Mouse (Mus musculus) liver, postnatal 0 days (tissue): ENCODE results near the gene Slc30a4. TPM values are rescaled to one million over a fixed set of nuclear protein-coding genes. Genes with fewer than 3 reads are reported as not detected.
A peak's percentile ranks its signal among the peaks of the same experiment; 100 is the strongest.

Experiments used
- ATAC-seq: fragments of 200-750 bp; cut with Nextera tagmentation; 2 replicates; pipeline ENCODE4 v1.8.0; 2017; ENCODE audit warnings: mild to moderate bottlenecking, moderate library complexity
- DNase-seq: peaks from one replicate; pipeline ENCODE4 v3.0.0-alpha.2; 2016
- H3K27ac ChIP-seq: fragments of 300-500 bp; sonication (generic); 2 replicates; pipeline ENCODE4 v1.5.1; 2014; ENCODE audit warnings: antibody characterized with exemption, moderate library complexity, mild to moderate bottlenecking, low read depth
- H3K27me3 ChIP-seq: fragments of 300-500 bp; sonication (generic); 2 replicates; pipeline ENCODE4 v1.6.1; 2014; ENCODE audit warnings: low read length, control low read depth, mixed read lengths; ENCODE audit not compliant: insufficient read depth
- H3K36me3 ChIP-seq: fragments of 300-500 bp; sonication (generic); replicated peaks from 2 replicates; pipeline ENCODE4 v1.6.1; 2014; ENCODE audit warnings: mild to moderate bottlenecking, control low read depth, low read length, moderate library complexity, mixed read lengths; ENCODE audit not compliant: insufficient read depth
- H3K4me1 ChIP-seq: fragments of 300-500 bp; sonication (generic); 2 replicates; pipeline ENCODE4 v1.6.1; 2014; ENCODE audit warnings: antibody characterized with exemption, mild to moderate bottlenecking, control low read depth; ENCODE audit not compliant: insufficient read depth
- H3K4me2 ChIP-seq: fragments of 300-500 bp; sonication (generic); 2 replicates; pipeline ENCODE4 v1.6.1; 2014; ENCODE audit warnings: low read depth, mild to moderate bottlenecking, low read length, moderate library complexity, mixed read lengths
- H3K4me3 ChIP-seq: fragments of 300-500 bp; sonication (generic); 2 replicates; pipeline ENCODE4 v1.5.1; 2014; ENCODE audit warnings: low read depth, low read length
- H3K9ac ChIP-seq: fragments of 300-500 bp; sonication (generic); replicated peaks from 2 replicates; pipeline ENCODE4 v1.6.1; 2014; ENCODE audit warnings: mild to moderate bottlenecking, moderate library complexity
- H3K9me3 ChIP-seq: fragments of 300-500 bp; sonication (generic); 2 replicates; pipeline ENCODE4 v1.6.1; 2016; ENCODE audit warnings: mild to moderate bottlenecking, control low read depth, low read length, mixed read lengths
- CTCF ChIP-seq: sonication (generic); IDR thresholded peaks from 2 replicates; pipeline ENCODE4 v1.5.1; 2016; ENCODE audit warnings: antibody characterized with exemption, low read depth
- EP300 ChIP-seq: IDR thresholded peaks from 2 replicates; pipeline ENCODE4 v1.6.1; 2016; ENCODE audit warnings: antibody characterized with exemption, low read depth, mild to moderate bottlenecking
- WGBS: fragments of 180-500 bp; shearing (Covaris S2); extraction: QIAGEN DNeasy Blood & Tissue Kit; methylation state at CpG from one replicate; pipeline ENCODE4 v1.1.7; 2014; ENCODE audit not compliant: insufficient replicate concordance; 5-methylcytosine and 5-hydroxymethylcytosine counted together
- polyA plus RNA-seq: library from polyadenylated mRNA; unstranded; fragments of >200 nt; fragmentation: Nextera tagmentation; extraction: Ambion mirVana; gene quantifications from 2 replicates; pipeline ENCODE4 v1.2.1, GENCODE M21; 2015

Gene Slc30a4
- polyA plus RNA-seq, 1 experiment from 2014 or later = 1.7 TPM

- no peaks in the 10 kb centered on the region for H3K4me1 ChIP-seq
- H3K27me3 ChIP-seq = no peaks in the 10 kb centered on the region
- no peak overlapping the region for H3K4me3 ChIP-seq
- no peak overlapping the region for H3K27ac ChIP-seq
- no peak for TF ChIP-seq EP300
- TF ChIP-seq CTCF = no peak
- no peak overlapping the region for H3K9ac ChIP-seq
- DNase-seq = no peak
- WGBS = 71% methylated on average over 6 of the region's 6 CpGs
- H3K4me2 ChIP-seq = no peak overlapping the region
- no peak for ATAC-seq
- no peaks in the 10 kb centered on the region for H3K36me3 ChIP-seq
- peaks cover 6% of the 10 kb centered on the region for H3K9me3 ChIP-seq
Observed at GRCm38 (mm10) chr2:122686665-122687064, 15.8 kb downstream of the Slc30a4 start.

- Histone ChIP-seq H3K4me3 (no peak overlapping the region), H3K9me3 (peaks cover 13% of the 10 kb centered on the region)
- WGBS = 72% methylated on average over 1 of the region's 1 CpGs
Observed at GRCm38 (mm10) chr2:122683641-122684040, 18.8 kb downstream of the Slc30a4 start.

GRCm38 (mm10) chr2:122682520-122682919 is 19.9 kb downstream of the Slc30a4 start:
- DNase-seq (no peak), ATAC-seq (no peak)
- WGBS = 72% methylated on average over 2 of the region's 2 CpGs
- TF ChIP-seq CTCF (no peak), EP300 (no peak)
- H3K9ac ChIP-seq = no peak overlapping the region
- peaks cover 13% of the 10 kb centered on the region for H3K9me3 ChIP-seq
- no peak overlapping the region for H3K4me3 ChIP-seq
- H3K36me3 ChIP-seq = no peaks in the 10 kb centered on the region
- no peaks in the 10 kb centered on the region for H3K4me1 ChIP-seq
- no peak overlapping the region for H3K27ac ChIP-seq
- no peaks in the 10 kb centered on the region for H3K27me3 ChIP-seq
- no peak overlapping the region for H3K4me2 ChIP-seq

More at GRCm38 (mm10) chr2:122683641-122684040, 18.8 kb downstream of the Slc30a4 start:
- Histone ChIP-seq H3K27me3 (no peaks in the 10 kb centered on the region), H3K27ac (no peak overlapping the region), H3K9ac (no peak overlapping the region), H3K4me1 (no peaks in the 10 kb centered on the region), H3K4me2 (no peak overlapping the region), H3K36me3 (no peaks in the 10 kb centered on the region)
- no peak for DNase-seq
- no peak for ATAC-seq
- TF ChIP-seq EP300 (no peak), CTCF (no peak)

- no peaks in the 10 kb centered on the region for H3K27me3 ChIP-seq
- H3K4me1 ChIP-seq = no peaks in the 10 kb centered on the region
- DNase-seq (no peak), ATAC-seq (peak; percentile 27; the same call in 1 of the 2 replicates)
- 75% methylated on average over 5 of the region's 5 CpGs for WGBS
- H3K4me3 ChIP-seq = no peak overlapping the region
- H3K4me2 ChIP-seq = no peak overlapping the region
- no peak overlapping the region for H3K9ac ChIP-seq
- H3K27ac ChIP-seq = no peak overlapping the region
- no peak for TF ChIP-seq EP300
- TF ChIP-seq CTCF = no peak
- H3K36me3 ChIP-seq = no peaks in the 10 kb centered on the region
- H3K9me3 ChIP-seq = peaks cover 13% of the 10 kb centered on the region
Observed at GRCm38 (mm10) chr2:122681379-122682137, 20.9 kb downstream of the Slc30a4 start.

DNA sequence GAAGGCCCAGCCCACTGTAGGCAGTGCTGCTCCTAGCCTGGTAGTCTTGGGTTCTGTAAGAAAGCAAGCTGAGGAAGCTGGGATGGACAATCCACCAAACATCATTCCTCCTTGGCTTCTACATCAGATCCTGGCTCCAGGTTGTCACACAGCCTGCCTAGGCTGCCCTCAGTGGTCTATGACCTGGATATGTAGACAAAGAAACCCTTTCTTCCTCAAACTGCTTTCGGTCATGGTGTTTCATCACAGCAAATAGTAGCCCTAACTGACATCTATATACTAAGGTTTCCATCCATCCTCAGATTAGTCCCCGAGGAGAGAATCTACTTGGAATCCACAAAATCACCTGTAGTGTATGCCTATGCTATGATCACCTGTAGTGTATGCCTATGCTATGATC is 27.3 kb downstream of the Slc30a4 start:
- DNase-seq (no peak), ATAC-seq (no peak)
- Histone ChIP-seq H3K4me1 (no peaks in the 10 kb centered on the region), H3K4me3 (no peak overlapping the region), H3K27ac (no peak overlapping the region), H3K4me2 (no peak overlapping the region), H3K36me3 (no peaks in the 10 kb centered on the region), H3K9me3 (no peaks in the 10 kb centered on the region), H3K9ac (no peak overlapping the region), H3K27me3 (no peaks in the 10 kb centered on the region)
- TF ChIP-seq CTCF (no peak), EP300 (no peak)
- 74% methylated on average over 2 of the region's 2 CpGs for WGBS

DNA sequence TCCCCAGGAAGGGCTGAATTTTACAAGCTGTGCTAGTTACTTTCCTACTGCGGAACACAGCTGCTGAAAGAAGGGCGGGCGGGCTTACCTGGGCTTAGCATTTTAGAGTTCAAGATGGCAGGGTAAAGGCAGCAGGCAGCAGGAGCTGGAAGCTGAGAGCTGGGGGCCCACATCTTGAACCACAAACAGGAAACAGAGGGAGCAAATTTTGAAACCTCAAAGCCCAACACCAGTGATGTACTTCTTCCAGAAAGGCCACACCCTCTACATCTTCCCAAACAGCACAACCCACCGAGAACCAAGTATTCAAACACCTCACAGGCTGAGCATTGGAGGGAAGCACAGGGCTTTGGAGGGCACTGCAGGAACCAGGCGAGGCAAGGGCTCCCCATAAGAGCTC is 29.6 kb downstream of the Slc30a4 start:
- WGBS = 19% methylated on average over 5 of the region's 5 CpGs
- H3K36me3 ChIP-seq = no peaks in the 10 kb centered on the region
- H3K9me3 ChIP-seq = no peaks in the 10 kb centered on the region
- no peak for TF ChIP-seq EP300
- no peak for TF ChIP-seq CTCF
- H3K9ac ChIP-seq = no peak overlapping the region
- no peak overlapping the region for H3K27ac ChIP-seq
- no peaks in the 10 kb centered on the region for H3K27me3 ChIP-seq
- ATAC-seq (no peak), DNase-seq (no peak)
- no peaks in the 10 kb centered on the region for H3K4me1 ChIP-seq
- H3K4me2 ChIP-seq = no peak overlapping the region
- no peak overlapping the region for H3K4me3 ChIP-seq
